Mouse (Mus musculus): ENCODE results near the gene Lrrc15.
A peak's percentile ranks its signal among the peaks of the same experiment; 100 is the strongest.

Gene Lrrc15

GRCm38 (mm10) chr16:30235577-30235976 is 47.5 kb downstream of the Lrrc15 start:
- DNase-seq = peak; percentile 24 to 52

- DNase-seq = peak; percentile 15 to 55
These were observed 48.2 kb downstream of the Lrrc15 start for GRCm38 (mm10) chr16:30234636-30235546.

- no peak for DNase-seq
These were observed 49.0 kb downstream of the Lrrc15 start for GRCm38 (mm10) chr16:30234077-30234476.

GRCm38 (mm10) chr16:30231882-30232604 is 51.0 kb downstream of the Lrrc15 start:
- peak; percentile 33 to 63 for DNase-seq

- peak in 1 of 2 experiments; percentile 10 for DNase-seq
These were observed 55.7 kb downstream of the Lrrc15 start for GRCm38 (mm10) chr16:30227352-30227751.

GRCm38 (mm10) chr16:30221161-30221782 is 61.8 kb downstream of the Lrrc15 start:
- DNase-seq = no peak

All from lung, postnatal 4 days (tissue).